Mouse (Mus musculus): ENCODE results near the gene Fkbp6. TPM values are rescaled to one million over a fixed set of nuclear protein-coding genes. Genes with fewer than 3 reads are reported as not detected.
"Not testable (repeated sequence)": the region's sequence is repeated elsewhere in the genome, so short reads cannot be mapped to it uniquely, and the experiment has no call there.

The Fkbp6 gene
- total RNA-seq (2021) = under 1 TPM; 0.69 to 0.74 TPM

- no peak for DNase-seq
Observed at GRCm38 (mm10) chr5:135349862-135350261, at the start of gene Fkbp6. Gene Fkbp6 (minus strand): TSS chr5:135350044.

GRCm38 (mm10) chr5:135399382-135399781 lies 49.5 kb upstream of the Fkbp6 start:
- DNase-seq = no peak

- DNase-seq = peak; percentile 47
Observed at GRCm38 (mm10) chr5:135395826-135396225, 46.0 kb upstream of the Fkbp6 start.

- peak; percentile 86 for DNase-seq
Observed at GRCm38 (mm10) chr5:135394004-135394823, 44.4 kb upstream of the Fkbp6 start, which contains the start of gene Pom121. Gene Pom121 (minus strand): TSS chr5:135394546.

GRCm38 (mm10) chr5:135383771-135384170 lies 33.9 kb upstream of the Fkbp6 start:
- DNase-seq = no peak

GRCm38 (mm10) chr5:135382746-135383145 lies 32.9 kb upstream of the Fkbp6 start:
- no peak for DNase-seq

- DNase-seq = no peak
Observed at GRCm38 (mm10) chr5:135381356-135381925, 31.6 kb upstream of the Fkbp6 start.

- no peak for DNase-seq
Observed at GRCm38 (mm10) chr5:135380681-135381080, 30.8 kb upstream of the Fkbp6 start.

GRCm38 (mm10) chr5:135376341-135376740 lies 26.5 kb upstream of the Fkbp6 start:
- no peak for DNase-seq

GRCm38 (mm10) chr5:135375167-135375566 lies 25.3 kb upstream of the Fkbp6 start:
- DNase-seq = peak; percentile 78

- no peak for DNase-seq
Observed at GRCm38 (mm10) chr5:135373601-135374000, 23.8 kb upstream of the Fkbp6 start.

- no peak for DNase-seq
Observed at GRCm38 (mm10) chr5:135371195-135371594, 21.4 kb upstream of the Fkbp6 start.

GRCm38 (mm10) chr5:135369787-135370654 lies 20.2 kb upstream of the Fkbp6 start, which contains the start of gene Nsun5:
Gene Nsun5 (plus strand): TSS chr5:135369953.
- DNase-seq = peak; percentile 98

GRCm38 (mm10) chr5:135369196-135369595 lies 19.4 kb upstream of the Fkbp6 start:
- not testable (repeated sequence) for DNase-seq

- no peak for DNase-seq
Observed at GRCm38 (mm10) chr5:135368312-135368711, 18.5 kb upstream of the Fkbp6 start.

GRCm38 (mm10) chr5:135367841-135368240 lies 18.0 kb upstream of the Fkbp6 start:
- DNase-seq = no peak

GRCm38 (mm10) chr5:135363540-135363939 lies 13.7 kb upstream of the Fkbp6 start:
- DNase-seq = peak; percentile 63

GRCm38 (mm10) chr5:135362572-135362971 lies 12.7 kb upstream of the Fkbp6 start:
- no peak for DNase-seq

- DNase-seq = peak; percentile 51
Observed at GRCm38 (mm10) chr5:135359772-135360171, 9.9 kb upstream of the Fkbp6 start.

GRCm38 (mm10) chr5:135357556-135357955 lies 7.7 kb upstream of the Fkbp6 start:
- DNase-seq = peak; percentile 54

- no peak for DNase-seq
Observed at GRCm38 (mm10) chr5:135356090-135356489, 6.2 kb upstream of the Fkbp6 start.

GRCm38 (mm10) chr5:135353564-135353963 lies 3.7 kb upstream of the Fkbp6 start:
- DNase-seq = no peak

GRCm38 (mm10) chr5:135352995-135353394 lies 3.2 kb upstream of the Fkbp6 start, which contains the start of gene Trim50:
Gene Trim50 (plus strand): TSS chr5:135353295.
- no peak for DNase-seq

Measured in heart, postnatal 4 days (tissue).